Mouse (Mus musculus): ENCODE measurements around the gene Zfp160.
A peak's percentile ranks its signal among the peaks of the same experiment; 100 is the strongest.
"Not testable (repeated sequence)": the region's sequence is repeated elsewhere in the genome, so short reads cannot be mapped to it uniquely, and the experiment has no call there.

Zfp160 gene

DNA sequence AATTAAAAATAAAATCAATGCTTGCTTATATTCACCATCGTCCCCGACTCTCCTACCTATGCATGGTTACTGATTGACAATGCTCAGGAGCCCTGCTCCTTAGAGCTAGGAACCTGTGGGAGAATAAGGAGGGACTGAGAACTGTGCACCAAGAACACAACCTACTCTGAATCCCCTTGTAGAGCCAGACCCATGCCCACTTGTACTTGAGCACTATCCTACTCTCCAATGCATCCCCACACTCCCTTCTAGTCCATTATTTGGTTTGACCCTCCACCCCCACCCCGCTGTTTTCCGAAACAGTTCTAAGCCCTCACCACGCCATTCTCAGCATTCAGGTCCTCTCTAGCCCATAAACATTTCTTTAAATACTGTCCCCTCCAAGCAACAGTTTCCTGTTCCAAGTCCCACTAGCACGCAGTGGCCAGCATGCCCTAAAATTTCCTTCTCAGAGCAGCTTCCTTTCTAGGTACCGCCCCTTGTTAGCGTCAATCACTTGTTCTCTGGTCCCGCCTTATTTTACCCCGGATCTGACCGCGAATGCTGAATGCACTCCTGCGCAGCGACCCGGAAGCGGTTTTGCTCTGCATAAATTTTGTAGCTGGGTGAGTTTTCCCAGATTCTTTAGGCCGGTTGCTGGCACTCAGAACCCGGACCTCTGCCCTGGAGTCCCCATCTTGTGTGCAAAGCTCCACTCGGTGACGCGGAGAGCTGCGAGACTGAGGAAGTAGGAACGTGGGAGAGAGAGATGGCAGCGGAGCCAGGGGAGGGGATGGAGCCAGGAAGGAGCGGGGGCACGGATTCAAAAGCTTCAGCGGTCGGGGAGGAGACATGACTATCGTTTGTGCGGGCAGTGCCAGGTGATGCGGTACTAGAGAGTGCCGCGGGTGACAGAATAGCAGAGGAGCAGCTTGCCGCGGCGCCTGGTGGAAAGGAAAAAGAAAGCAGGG, at the start of gene Zfp160:
Gene Zfp160 (plus strand): TSS at position 522 of the 950 bp plus-strand sequence.
- DNase-seq (ENCODE audit: low read depth) = peak; percentile 95

DNA sequence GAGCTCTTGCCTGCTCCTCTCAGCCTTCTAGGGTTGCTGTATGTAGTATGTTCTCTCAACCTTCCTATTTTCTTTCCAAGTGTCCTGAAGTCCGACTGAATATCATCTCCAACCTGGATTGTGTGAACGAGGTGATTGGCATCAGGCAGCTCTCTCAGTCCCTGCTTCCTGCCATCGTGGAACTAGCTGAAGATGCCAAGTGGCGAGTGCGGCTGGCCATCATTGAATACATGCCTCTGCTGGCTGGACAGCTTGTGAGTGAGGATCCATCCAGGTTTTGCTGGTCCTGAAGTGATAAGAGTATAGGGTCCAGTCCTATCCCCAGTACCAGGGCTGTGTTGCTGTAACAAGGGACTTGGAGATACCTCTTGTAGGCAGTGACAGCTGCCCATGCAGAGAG, 48.3 kb upstream of the Zfp160 start:
- DNase-seq (ENCODE audit: low read depth) = no peak

DNA sequence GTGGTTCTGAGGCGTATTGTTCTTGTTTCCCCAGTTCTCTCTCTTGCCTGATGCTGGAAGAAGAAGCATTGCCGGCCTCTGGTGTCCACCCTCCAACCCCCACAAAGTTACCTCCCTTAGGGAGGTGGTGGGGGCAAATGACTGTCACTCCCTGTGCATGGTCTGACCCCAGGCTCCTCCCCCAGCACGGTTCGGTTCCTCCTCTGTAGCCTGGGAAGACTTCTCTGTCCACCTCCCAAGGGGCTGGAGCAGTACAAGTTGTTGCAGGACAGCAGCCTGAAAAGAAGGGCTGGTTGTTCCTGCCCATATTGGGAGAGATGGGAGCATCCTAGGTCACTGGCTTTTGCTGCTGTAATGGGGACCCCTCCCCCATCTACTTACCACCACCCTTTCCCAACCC, 43.3 kb upstream of the Zfp160 start:
- no peak for DNase-seq (ENCODE audit: low read depth)

DNA sequence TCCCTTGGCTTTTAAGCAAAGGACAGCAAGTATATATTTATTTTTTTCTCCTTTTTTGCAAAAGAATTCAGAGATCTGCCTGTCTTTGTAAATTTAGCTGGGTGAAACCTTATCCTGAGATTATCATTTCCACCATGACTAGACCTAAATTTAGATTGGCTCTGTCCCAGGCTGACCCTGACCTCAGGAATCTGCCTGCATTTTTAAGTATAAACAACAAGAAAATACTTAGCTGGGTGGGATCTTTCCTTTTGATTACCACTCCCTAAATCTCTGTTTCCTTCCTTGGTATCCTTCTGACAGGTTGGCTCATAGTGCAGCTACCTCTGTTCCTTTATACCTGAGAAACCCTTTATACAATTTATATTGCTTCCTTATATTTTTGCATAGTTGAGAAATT, 42.0 kb upstream of the Zfp160 start:
- peak; percentile 17 for DNase-seq (ENCODE audit: low read depth)

DNA sequence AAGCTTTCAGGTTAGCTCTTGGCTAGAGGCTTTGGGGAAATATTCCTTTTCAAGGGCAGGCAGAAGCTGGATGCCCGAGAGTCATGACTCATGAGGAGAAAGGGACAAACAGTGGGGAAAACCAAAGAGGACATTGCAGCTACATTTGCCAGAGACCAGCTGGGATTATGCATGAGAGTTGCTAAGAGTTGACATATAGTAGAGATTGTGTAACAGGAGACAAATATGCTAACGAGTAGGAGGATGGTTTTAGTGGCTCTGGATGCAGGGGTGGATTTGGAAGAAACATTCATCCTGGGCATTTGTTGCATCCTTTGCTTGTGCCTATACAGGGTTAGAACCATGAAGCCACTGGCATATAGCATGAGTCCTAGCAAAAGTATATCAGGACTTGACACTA, 15.0 kb upstream of the Zfp160 start:
- DNase-seq (ENCODE audit: low read depth) = no peak

DNA sequence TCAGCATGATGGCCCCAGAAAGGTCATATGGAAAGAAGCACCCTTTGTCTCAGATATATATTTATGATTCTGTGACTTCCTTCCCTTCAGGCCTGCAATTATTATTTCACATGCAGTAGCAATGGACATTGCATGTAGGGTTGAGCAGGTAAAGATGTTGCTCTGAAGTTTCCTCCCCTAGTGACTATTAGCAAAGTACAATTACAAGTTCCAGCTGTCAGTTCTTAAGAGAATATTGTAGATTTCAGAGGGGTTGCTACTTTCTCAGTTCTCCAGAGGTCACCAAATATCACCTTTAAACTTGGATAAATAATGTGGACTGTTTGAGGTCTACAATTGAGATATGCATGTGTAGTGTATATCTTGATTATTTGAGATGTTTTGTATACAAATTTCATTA, 12.3 kb upstream of the Zfp160 start, which contains the start of gene Vmn1r233:
Gene Vmn1r233 (minus strand): TSS at position 101 of the 400 bp plus-strand sequence.
- DNase-seq (ENCODE audit: low read depth) = no peak

DNA sequence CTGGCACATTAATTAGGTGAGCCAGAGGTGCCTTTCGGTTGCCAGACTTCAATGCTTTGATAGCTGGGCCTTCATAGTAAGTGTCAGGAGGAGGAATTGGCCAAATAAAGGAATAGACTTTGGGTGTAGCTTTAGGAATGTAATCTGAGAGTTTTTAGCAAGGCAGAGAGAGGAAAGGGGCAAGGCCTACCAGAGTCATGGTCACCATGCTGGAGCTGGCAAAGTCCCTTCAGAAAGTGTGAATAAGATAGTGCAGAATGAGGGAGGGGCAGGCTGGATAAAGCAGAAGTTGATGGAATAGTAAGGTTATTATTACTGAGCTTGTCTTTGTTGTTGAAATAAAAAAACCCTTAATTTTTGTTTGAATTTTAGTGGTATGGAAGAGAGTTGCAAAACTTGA, 1.0 kb downstream of the Zfp160 start:
- no peak for DNase-seq (ENCODE audit: low read depth)

DNA sequence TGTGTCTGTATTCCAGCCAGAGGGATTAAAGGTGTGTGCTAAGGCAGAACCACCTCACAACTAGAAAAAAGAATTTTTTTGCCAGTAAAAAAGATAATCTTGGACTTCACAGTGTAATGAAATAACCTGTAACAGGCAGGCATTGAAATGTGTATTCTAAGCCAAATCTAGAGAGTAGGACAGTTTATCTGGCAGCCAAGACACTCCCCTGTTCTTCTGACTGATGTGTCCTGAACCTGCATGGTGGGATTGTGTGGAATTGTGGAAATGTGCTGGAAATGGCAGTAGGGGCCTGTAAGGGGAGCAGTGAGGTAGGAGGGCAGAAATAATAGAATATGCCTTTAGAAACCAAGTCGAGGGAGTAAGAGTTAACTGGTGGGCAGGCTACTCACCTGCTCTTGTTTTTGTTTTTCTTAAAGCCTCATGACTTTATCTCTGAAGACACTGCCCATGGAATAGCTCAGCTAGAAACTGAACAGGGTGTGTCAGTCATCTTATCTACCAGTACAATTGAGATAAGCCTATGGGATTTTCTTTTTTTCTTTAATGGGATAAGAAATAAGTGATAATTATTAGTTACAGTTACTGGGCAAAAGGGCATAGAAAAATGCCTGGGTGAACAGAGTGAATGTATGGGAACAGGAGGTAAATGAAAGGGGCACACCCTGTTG, 9.8 kb downstream of the Zfp160 start:
- no peak for DNase-seq (ENCODE audit: low read depth)

DNA sequence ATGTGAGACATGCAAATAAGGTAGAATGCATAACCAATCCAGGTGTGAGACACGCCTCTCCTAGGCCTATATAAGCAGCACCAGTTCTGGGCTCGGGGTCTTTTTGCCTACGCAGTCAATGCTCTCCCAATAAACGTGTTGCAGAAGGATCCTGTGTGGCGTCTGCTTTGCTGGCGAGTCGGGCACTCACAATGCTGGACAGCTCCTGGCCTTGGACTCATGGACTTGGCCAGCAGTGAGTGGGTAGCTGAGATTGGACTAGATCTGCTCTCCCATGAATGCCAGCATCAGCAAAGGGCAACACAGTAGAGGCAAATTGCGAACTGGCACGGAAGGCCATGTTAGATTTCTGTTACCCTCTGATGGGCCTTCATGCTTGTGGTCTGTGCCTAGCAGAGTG, 39.3 kb downstream of the Zfp160 start:
- DNase-seq (ENCODE audit: low read depth) = not testable (repeated sequence)

DNA sequence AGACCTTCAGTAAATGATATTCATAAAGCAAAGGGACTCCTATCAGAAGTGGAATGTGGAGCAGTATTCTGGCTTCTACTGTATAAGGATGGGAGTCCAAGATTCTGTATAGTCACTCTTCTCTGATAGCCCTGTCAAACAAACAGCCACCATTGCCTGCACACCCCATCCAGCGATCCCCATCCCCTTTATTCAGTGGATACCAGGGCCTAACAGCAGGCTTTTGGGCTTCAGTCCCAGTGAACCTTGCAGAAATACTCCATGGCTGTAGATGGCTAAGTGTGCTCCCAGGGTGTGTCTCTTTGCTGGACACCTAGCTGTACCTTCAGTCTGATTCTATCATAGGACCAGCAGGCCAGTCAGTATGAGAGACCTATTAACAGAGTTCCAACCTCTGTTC, 42.2 kb downstream of the Zfp160 start:
- DNase-seq (ENCODE audit: low read depth) = no peak

DNA sequence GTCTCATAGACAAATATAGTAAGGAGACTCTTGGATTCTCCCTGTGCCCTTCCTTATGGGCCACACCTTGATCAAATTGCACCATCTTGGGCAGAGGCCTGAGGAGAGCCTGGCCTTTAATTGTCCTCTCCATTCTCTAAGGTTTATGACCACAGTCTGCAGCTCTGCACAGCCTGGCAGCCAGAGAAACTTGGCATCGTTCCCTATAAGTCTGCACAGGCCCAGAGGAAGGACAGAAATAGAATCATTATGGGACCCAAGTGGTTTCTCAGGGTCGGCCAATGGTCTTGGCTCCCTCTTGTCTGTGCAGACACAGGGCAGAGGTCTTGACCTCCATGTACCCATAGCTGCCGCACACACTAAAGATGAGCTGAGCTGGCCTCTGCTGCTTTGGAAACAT, 42.6 kb downstream of the Zfp160 start:
- not testable (repeated sequence) for DNase-seq (ENCODE audit: low read depth)

DNA sequence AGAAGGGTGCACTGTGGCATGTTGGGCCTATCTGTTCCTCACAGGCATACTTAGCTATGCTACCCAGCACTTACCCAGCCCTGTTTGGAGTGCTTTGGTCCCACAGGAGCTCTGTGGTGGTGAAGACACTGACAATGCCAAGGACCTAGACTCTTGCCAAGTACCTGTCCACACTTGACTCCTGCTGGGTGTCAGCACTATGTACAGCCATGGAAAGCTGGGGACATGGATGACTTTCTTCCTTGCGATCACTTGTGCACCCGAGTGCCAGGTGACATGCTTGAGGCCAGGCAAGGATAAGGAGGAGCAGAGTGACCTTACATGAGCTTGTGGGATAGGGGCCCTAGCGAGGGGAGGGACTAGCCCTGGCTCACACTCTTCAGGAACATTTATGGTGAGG, 43.2 kb downstream of the Zfp160 start:
- not testable (repeated sequence) for DNase-seq (ENCODE audit: low read depth)

DNA sequence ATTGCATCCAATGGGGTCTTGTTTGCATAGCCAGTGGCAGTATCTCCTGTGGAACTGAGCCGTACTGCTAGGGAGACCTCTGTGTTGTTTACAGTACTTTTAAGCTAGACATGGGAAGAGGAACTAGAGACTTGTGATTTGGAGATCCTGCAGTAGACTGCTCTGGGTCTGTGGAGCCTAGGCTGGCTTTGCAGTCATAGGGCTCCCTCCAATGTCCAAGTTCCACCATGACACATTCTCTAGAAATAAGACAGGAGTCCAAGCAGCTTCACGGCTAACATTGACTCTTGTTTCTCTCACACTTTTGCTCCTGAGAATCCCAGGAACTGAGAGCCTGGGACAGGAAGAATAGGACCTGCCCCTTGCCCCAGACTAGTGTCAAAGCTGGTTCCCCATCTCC, 44.6 kb downstream of the Zfp160 start:
- peak; percentile 16 for DNase-seq (ENCODE audit: low read depth)

DNA sequence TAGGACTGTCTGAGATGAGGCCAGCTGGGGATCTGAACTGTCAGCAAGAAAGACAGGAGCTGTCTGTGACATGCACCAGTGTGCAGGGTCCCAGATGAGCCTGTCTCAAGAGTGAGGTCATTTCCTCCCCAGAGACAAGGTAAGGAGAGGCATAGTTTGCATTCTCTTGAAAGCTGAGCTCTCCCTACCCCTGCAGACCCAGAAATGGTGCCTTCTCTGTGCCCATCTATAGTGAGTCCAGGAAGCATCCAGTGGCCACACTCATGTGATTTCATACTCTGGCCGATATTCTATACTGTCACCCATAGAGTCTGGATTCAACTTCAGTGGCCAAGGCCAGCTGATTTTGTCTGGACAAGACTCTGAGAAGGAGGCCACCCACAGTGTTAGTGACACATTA, 46.4 kb downstream of the Zfp160 start:
- not testable (repeated sequence) for DNase-seq (ENCODE audit: low read depth)

DNA sequence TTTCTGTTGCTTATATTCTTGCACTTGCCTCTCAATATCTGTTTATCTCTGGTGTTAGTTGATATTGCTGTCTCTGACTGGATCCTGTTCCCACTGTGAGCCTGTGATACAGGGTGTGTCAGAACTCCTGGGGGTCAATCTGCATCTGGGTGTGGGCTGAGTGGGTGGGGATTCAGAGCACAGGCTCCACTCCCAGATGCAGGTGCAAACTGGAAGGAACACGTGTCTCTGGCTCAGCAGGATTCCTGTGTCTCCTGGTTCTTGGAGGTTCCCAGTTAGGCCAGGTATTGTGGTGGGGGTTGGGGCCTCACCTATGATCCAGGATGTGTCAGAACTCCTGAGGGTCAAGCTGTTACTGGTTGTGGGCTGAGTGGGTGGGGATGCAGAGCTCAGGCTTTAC, 56.8 kb downstream of the Zfp160 start:
- DNase-seq (ENCODE audit: low read depth) = no peak

DNA sequence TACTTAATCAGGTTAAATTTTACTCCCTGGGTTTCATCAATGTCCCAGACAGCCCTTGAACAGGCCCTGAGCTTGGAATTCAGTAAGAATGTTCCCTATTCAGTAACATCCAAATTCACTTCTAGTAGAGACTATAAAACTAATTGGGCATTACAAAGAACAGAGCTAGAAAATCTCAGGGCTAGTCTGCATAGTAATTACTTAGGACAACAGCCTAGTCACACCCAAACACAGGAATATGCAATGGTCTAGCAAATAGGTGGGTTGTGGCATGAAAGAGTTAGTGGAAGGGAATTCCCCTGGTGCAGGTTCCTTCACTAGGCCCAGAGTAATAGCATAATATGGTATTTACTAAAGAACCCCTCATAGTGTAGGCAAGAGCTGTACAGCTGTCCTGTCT, 58.3 kb downstream of the Zfp160 start:
- DNase-seq (ENCODE audit: low read depth) = no peak

DNA sequence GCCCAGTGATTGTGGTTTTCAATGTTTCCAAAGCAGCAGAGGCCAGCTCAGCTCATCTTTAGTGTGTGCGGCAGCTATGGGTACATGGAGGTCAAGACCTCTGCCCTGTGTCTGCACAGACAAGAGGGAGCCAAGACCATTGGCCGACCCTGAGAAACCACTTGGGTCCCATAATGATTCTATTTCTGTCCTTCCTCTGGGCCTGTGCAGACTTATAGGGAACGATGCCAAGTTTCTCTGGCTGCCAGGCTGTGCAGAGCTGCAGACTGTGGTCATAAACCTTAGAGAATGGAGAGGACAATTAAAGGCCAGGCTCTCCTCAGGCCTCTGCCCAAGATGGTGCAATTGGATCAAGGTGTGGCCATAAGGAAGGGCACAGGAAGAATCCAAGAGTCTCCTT, 60.7 kb downstream of the Zfp160 start:
- DNase-seq (ENCODE audit: low read depth) = not testable (repeated sequence)

DNA sequence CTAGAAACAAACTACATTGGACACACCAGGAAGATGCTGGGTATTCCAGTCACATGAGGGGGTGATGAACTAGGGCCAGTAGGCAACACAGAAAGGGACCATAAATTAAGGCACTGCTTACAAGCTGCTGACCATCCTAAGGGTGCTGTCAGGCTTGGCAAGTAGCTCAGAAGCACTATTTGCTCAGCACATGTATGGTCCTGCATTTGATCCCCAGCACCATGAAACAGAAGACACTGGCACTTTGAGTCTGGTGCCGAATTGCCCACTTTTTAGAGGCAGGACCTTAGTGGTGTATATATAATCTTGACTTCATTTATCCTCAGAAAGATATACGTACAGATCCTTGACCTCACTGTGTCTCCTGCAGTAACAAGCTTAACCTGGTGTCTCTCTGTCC, 62.3 kb downstream of the Zfp160 start:
- DNase-seq (ENCODE audit: low read depth) = not testable (repeated sequence)

Measured in NIH3T3 (cell line).